Mouse (Mus musculus) left cerebral cortex, adult 8-10 months (tissue): ENCODE measurements at regions not wholly inside any gene's neighbourhood (a gene's known extent, or its start where the extent isn't known, plus 50 kb on each side); places are given as distances from the start of the nearest gene placed in this dataset.
"Not testable (repeated sequence)": the region's sequence is repeated elsewhere in the genome, so short reads cannot be mapped to it uniquely, and the experiment has no call there.

ENCODE experiments used
- DNase-seq, 2 experiments: peaks; one replicate each; pipeline ENCODE4 v3.0.0; 2022; ENCODE audit warnings: low spot score in 2 of 2

DNA sequence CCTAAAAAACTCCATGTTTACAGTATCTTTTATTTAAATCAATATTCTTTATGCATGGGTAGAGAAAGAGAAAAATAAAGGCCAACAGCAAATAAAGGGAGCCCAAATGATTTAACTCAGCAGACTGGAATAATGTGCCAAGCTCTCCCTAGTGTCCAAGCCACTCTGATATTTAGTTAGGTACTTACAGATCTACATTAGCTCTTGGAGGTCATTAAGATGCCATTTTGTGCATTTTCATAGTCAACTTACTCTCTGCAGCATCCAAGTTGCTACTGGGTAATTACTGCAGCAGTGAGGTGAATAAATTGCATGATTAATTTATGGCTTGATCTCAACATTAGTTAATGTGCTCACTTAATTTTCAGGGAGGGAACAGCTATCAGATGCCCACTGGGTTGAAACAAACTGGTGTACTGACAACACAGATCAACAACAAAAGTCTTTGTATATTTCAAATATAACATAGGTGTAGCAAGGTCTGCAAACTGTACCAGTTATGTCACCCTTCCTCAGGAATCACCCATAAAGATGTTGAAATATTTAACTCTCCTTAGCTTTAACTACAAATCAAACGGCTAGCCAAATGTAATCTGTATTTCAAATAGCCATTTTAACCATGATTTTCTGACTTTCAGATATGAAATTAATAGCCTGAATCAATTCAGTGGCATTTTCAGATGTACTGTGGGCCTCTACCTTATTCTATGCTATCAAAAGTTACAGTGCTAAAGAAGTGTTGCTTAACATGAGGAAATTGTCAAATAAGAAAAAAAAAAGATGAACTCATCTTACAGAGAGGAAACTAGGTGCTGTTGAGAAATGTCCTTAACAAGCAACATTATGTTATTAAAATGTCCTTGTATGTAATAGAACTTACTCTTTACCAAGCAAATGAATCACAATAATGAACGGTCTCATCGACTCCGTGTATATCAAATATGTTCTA is 163.8 kb upstream of the Hapln1 start:
- DNase-seq = no peak

DNA sequence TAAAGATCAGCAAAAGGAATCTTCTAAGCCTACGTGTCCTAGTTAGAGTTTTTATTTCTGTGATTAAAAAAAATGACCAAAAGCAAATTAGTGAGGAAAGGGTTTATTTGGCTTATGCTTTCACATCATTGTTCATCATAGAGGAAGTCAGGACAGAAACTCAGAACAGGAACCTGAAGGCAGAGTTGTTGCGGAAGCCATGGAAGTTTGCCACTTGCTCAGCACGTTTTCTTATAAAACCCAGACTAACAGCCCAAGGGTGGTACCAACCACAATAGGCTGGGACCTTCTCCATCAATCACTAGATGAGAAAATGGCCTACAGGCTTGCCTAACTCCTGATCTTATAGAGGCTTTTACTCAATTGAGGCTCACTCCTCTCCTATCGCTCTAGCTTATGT is 161.2 kb upstream of the Hapln1 start:
- DNase-seq = no peak

DNA sequence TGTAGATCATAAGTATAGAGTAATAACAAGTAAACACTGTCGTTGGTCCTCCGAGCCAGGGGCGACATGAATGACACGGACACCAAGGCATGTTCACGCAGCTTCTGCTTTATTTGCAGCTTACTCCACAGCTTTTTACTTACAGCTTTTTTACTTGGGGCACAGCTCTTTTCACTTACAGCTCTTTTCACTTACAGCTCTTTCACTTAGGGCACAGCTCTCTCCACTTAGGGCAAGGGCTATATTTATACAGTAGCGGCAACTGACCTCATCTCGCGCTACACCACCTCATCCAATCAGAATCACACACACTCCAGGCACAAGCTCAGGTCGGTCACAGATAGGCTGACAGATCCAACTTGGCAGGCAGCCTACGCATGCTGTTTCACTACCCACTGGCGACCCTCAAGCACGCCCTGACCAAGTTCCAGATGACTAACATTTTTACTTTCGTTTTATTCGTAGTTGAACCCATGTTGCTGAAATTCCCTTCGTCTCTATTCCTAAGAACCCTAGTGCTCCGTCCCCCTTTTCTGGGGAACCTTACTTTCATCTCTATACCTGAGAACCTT is 155.9 kb upstream of the Hapln1 start:
- not testable (repeated sequence) for DNase-seq

DNA sequence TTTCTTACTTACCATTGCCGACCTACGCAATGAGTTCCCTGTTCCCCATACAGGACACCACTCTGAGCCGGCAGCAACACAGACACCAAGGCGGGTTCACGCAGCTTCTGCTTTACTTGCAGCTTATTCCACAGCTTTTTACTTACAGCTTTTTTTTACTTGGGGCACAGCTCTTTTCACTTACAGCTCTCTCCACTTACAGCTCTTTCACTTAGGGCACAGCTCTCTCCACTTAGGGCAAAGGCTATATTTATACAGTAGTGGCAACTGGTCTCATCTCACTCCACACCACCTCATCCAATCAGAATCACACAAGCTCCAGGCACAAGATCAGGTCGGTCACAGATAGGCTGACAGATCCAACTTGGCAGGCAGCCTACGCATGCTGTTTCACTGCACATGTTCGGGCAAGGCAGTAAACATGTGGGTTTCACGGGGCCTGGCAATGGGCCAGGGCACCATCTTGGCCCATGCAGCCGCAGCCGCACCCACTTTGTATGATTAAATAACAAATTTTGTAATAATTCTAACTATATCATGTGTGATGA is 154.9 kb upstream of the Hapln1 start:
- peak in 1 of 2 experiments; percentile 11 for DNase-seq

DNA sequence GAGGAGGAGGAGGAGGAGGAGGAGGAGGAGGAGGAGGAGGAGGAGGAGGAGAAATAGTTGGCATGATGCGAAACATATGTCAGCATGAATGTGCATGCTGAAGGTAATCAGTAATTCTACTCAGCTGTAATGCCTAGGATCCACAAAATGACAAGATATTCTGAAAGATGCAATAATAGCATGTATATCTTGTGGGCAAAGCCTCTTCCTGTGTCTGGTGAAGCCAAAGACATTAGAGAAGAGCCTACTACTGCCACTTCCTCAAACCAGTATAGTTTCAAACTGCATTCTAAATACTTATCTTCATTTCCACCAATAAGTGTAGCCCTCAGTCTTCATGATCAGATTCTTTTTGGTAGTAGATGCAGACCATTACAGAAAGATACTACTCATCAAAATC is 152.2 kb upstream of the Hapln1 start:
- DNase-seq = no peak

DNA sequence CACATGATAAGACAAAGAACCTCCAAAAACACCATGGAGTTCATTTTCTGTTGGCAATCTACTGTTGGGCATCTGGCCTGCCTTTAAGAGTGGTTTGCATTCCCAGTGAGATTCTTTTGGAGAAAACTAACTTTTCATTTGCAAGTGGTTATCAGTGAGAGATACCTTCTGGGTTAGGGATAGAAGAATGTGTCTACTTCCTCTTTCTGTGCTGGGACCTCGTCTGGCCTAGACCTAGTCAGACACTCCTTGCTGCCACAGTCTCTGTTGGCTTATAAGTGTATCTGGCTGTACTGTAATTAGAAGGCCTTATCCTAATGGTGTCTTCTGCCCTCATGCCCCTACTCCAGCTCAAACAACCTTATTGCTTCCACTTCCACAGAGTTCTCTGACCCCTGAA is 150.4 kb upstream of the Hapln1 start:
- DNase-seq = no peak

DNA sequence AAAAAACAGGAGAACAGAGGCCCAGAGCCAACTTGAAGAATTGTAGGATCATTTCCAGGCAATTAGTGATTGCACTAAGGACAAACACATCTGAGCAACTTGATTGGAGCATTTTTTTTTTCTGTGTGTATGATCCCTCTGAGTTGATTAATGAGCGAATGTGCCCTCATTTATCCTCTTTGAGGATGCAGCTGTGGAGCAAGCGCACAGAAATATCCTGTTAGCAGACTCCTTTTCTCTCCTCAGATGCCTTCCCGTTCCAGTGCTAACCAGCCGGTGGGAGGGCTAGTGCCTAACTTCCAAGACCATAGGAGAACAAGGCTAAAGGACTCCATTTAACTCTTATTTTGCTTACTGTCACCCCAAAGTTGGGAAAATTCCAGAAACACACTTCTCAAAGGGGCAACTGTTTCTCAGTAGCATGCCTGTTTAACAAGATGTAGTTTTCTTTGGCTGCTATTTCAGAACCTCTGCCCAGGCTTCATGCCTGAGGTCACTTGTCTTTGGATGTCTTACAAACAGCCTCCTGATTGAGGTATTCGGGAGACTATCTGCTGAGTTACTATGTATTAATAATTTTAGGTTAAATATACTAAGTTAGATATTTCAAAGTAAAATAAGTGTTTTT is 144.8 kb upstream of the Hapln1 start:
- no peak for DNase-seq

DNA sequence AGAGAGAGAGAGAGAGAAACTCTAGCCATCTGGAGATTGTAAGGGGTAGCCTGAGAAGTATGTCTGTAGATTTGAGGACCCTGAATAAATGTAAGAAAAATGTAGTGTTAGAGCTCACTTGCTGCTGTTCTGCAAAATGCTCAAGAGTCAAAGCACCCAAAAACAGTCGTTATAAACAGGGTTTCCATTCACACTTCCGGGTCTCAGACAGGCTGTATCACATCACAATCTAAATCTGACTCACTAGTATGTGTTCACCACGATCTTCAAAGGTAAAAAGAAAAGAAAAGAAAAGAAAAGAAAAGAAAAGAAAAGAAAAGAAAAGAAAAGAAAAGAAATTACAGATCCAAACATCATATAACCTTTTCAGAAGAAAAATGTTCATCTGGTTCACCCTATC is 143.7 kb upstream of the Hapln1 start:
- DNase-seq = no peak

DNA sequence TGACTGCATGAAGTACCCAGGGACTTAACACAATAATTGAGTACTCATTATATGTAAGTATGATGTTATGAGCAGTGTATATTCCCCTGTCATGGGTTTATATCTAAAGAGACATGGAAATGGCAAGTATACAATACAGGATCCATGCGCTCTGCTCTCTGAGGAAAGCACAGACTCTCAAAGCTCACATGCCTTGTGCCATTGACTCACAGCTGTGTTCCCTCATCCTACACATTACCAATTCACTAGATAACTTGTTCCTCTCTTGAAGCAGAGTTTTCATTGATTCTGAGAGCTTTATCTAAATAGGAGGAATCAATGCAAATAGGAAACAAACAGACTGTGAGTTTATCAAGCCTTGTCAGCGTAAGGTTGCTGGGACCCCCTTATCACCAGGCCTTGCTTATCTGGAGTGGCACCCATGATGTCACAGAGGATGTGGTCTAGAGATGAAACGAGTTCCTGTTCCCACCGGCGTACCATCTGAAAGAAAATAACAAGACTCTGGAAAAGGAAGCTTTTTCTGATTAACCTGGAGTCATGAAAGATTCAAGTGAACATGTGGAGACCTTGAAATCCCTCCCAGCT is 138.4 kb upstream of the Hapln1 start:
- DNase-seq = no peak

DNA sequence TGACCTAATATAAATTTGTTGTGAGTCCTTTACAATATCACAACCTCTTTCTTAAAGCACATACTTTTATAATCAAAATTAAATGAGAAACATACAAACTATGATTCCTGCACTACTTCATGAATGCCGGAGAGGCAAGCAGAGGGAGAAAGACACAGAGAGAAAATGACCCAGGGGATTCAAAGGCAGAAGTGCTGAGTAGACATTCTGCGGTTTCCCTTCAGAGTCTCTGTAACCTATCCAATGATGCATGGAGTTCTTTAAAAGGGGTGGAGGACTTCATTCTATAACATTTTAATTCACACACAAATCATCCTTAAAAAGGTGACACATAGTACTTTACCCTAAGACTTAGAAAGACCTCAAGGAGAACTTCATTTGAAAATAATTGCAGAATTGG is 129.1 kb upstream of the Hapln1 start:
- no peak for DNase-seq

DNA sequence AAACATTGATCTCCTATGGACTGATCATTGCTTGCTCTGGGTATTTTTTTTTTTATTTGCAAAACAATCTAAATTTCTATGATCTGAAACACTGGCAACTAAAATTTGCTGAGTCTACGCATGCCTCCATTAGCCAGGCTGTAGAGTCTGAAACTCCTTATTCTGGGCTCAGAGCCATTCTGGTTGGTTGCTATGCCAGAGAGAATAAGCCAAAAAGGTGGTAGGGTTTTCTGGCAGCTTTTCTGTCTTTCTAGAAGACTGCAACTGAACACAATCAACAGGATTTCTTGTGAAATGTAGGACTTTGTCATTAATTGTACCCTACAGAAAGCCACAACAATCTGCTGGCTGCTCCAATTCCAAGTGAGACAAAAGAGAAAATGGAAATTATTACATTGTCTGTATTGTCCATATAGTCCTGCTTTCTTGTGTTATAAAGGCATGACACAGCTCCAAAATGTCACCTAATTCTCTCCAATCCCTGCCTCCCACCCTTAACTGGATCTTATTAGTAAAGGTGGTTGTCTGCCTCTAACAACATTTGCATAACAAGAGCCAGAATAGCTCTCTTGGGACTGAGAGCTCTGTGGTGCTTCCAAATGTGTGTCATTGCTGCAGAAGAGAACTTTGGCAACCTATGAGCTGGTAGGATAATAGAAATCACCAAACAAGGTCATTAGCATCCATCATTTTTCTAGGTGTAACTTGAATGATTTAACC is 126.7 kb upstream of the Hapln1 start:
- DNase-seq = peak in 1 of 2 experiments; percentile 11

DNA sequence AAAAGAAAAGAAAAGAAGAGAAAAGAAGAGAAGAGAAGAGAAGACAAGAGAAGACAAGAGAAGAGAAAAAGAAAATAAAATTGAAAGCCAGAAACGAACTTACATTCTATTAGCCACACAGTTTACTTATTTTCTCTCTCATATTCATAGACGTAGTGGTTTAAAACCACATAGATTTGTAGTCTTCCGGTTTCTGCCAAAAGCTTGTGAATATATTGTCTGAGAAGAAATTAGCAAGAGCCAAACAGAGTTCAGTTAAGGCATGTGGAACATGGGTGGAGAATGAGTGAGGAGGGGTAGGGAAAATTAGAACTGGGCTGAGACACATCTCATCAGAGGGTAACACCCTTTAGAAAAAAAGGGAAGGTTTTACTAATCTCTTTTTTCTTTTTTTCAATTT is 120.8 kb upstream of the Hapln1 start:
- DNase-seq = no peak

DNA sequence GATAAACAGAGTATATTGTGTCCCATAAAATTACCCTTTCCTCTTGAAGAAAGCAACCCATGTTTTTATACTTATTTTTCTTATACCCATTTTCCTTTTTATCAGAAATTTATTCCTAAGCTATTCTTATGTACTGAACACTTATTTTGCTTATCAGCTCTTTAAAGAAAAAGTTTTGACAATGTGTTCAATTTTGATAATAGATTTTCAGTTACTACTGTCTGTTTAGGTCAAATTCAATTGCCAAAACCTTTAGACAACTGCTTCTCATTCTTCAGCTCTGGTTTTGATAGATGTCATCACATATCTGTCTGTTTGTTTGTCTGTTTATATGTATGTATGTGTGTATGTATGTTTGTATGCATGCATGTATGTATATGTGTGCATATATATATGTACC is 117.8 kb upstream of the Hapln1 start:
- no peak for DNase-seq

DNA sequence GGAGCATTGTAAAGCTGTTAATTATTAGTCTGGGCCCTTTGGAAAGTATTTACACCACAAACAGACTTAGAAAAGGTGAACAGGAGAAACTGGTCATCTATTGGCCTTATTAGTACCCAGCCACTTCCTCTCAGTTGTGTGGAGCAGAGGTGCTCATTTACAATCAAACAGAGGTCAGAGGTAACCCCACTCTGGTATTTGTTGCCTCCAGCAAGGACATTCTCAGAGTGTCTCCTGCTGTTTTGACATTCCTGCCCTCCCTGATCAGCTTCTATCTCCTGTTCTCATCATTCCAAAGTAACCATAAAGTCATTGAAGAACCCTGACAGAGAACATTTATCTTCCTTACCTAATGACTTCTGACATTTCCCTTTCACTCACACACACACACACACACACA is 116.1 kb upstream of the Hapln1 start:
- no peak for DNase-seq

DNA sequence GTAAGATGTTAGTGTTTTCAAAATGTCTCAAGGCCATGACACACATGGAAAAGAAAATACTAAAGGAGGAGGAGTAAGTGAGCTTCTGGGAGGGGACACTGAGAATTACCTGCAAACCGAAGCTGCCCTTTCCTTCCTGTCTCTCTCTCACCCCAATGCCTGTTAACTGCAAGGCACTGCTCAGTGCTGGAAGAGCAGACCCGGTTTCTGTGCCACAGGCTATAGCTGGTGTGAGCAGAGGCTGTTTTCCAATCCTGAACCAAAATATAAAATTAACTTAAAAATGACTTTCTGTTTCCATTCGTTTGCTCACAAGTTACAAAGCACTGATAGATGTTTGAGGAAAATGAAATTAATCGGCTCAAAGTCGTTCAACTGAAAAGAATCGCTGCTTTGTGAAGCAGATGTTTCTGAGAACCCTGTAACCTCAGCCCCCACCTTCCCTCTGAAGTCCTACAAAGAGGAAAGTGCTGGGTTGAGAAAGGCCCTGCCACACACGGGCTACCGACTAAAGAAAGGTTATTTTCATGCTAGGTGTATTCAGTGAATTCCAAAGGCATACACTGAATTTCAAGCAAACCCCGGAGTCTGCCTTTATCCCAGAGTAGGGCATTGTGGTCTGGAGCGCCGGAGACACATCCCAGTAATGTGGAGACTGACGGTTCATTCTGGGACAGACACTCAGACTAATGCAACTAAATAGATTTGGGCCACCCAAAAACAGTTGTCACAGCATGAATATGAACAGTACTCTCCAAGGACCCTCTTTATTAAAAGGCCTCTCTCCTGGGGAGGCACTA is 111.1 kb upstream of the Hapln1 start:
- no peak for DNase-seq

DNA sequence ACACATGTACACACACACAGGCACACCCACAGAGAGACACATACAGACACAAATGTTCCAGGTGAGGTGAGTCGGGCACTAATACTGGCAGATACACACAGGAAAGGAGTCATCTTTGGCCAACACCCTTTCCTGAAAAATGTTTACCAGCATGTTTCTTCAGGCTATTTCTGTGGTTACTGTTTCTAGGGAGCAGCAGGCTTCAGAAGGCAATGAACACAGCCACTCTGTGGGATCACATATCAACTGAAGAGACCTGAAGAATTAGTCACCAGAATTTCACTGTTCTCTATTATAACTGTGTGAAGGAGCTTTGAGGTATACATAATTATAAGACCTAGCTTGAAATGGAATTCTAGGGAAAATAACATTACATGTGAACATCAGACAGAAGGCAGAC is 94.7 kb upstream of the Hapln1 start:
- no peak for DNase-seq

DNA sequence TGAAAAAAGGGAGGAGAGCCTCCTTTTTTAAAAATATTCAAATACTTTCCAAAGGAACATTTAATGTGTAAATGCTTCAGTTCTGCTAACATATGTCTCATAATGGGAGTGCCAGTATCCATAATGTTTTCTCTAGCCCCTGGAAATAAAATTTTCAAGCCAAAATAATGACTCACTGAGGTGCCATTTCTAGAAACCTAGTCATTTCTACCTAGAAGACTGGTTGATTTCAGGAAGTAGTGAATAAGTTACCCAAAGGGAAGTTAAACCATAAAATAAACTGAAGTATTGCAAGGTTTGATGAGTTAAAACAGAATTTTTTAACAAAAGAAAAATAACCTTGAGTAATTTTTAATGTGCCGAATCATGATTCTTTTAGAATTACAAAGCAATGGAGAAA is 85.8 kb upstream of the Hapln1 start:
- no peak for DNase-seq

DNA sequence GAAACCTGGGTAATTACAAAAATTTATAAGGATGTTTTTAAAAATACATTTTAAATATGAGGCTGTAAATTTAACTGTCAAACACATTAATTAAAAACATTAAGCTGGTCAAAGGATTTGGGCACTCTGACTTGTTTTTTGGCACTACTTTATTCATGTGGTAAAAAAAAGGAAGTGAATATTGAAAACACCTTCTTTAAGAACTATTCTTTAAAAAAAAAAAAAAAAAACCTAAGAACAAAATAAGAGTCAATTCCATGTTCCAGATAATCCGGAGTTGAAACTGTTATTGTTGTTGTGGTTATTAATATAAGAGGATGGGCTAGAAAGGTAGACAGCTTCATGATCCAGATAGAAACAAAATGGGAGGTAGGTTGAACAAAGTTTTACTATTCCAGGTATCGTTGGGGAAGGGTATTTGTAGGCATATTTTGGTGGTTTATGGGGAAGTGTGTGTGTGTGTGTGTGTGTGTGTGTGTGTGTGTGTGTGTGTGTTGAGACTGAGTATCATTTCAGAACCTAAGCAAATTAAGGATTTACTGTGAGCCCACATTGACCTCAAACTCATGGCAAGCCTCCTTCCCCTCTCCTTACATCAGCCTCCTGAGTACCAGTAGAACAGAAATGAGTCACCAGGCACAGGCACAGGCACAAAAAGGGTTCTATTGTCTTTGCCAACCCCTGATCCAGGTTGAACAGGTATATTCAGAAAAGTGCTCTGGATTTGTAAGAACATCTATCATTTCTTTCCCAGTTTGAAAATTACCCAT is 85.2 kb upstream of the Hapln1 start:
- DNase-seq = no peak

DNA sequence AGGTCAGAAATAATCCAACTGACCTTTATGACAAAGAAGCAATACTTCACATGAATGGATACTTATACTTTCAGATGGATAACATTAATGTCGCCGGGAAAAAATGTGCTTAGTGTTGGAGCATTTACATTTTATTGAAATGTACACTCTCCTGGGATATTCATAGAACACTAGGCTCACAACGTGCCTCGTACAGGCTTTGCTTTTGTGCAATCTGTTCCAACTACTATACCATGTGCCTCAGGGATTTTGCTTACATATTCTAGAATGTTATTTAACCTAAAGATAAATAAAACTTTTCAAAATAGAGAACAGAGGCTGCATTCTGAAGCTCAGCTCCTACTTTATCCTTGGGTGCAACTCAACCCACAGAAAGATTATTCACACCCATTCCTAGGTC is 75.8 kb upstream of the Hapln1 start:
- DNase-seq = peak in 1 of 2 experiments; percentile 10
